Mouse (Mus musculus) testis, adult 2 months (tissue): ENCODE measurements around the gene Mylk4. TPM values are rescaled to one million over a fixed set of nuclear protein-coding genes. Genes with fewer than 3 reads are reported as not detected.

Experiments
- H3K27ac ChIP-seq: fragments of 200-500 bp; 2 replicates; pipeline ENCODE4 v1.5.1; 2012; ENCODE audit warnings: low read depth, low read length; ENCODE audit not compliant: control insufficient read depth, insufficient read depth
- H3K27me3 ChIP-seq: fragments of 200-500 bp; 2 replicates; pipeline ENCODE4 v1.6.1; 2012; ENCODE audit warnings: mild to moderate bottlenecking, low read length, moderate library complexity; ENCODE audit not compliant: control insufficient read depth, insufficient read depth
- H3K36me3 ChIP-seq: fragments of 200-500 bp; 2 replicates; pipeline ENCODE4 v1.6.1; 2012; ENCODE audit warnings: mild to moderate bottlenecking, low read length; ENCODE audit not compliant: control insufficient read depth, insufficient read depth
- H3K4me1 ChIP-seq: fragments of 200-500 bp; 2 replicates; pipeline ENCODE4 v1.6.1; 2012; ENCODE audit warnings: low read length; ENCODE audit not compliant: control insufficient read depth, insufficient read depth
- H3K4me3 ChIP-seq: fragments of 200-500 bp; 2 replicates; pipeline ENCODE4 v1.5.1; 2012; ENCODE audit warnings: low read depth, mild to moderate bottlenecking, low read length, moderate library complexity, mixed read lengths; ENCODE audit not compliant: control insufficient read depth
- CTCF ChIP-seq: fragments of 200-500 bp; IDR thresholded peaks from 2 replicates; pipeline ENCODE4 v1.5.1; 2012; ENCODE audit warnings: low read depth, mild to moderate bottlenecking, inconsistent platforms, low read length, moderate library complexity; ENCODE audit not compliant: control insufficient read depth, insufficient read depth, insufficient replicate concordance
- POLR2A ChIP-seq: fragments of 200-500 bp; IDR thresholded peaks from 2 replicates; pipeline ENCODE4 v1.6.1; 2012; ENCODE audit warnings: low read depth, mild to moderate bottlenecking, inconsistent platforms, low read length, moderate library complexity; ENCODE audit not compliant: control insufficient read depth
- polyA plus RNA-seq: library from polyadenylated mRNA; depleted of rRNA; stranded (reverse); fragments of >200 nt; gene quantifications from 2 replicates; pipeline ENCODE4 v1.2.3, GENCODE M21; 2012

Mylk4 gene
- polyA plus RNA-seq, 1 experiment: 0.56 TPM

GRCm38 (mm10) chr13:32706651-32707288, 77.0 kb downstream of the Mylk4 start:
- Histone ChIP-seq H3K4me3 (no peak overlapping the region), H3K4me1 (no peaks in the 10 kb centered on the region), H3K36me3 (no peaks in the 10 kb centered on the region), H3K27ac (no peak overlapping the region), H3K27me3 (no peaks in the 10 kb centered on the region)
- TF ChIP-seq CTCF (no peak), POLR2A (no peak)

GRCm38 (mm10) chr13:32705315-32705714, 78.4 kb downstream of the Mylk4 start:
- Histone ChIP-seq H3K4me3 (no peak overlapping the region), H3K4me1 (no peaks in the 10 kb centered on the region), H3K27ac (no peak overlapping the region), H3K27me3 (no peaks in the 10 kb centered on the region), H3K36me3 (no peaks in the 10 kb centered on the region)
- TF ChIP-seq POLR2A (no peak), CTCF (no peak)

- Histone ChIP-seq H3K27ac (no peak overlapping the region), H3K4me1 (no peaks in the 10 kb centered on the region), H3K4me3 (no peak overlapping the region), H3K36me3 (no peaks in the 10 kb centered on the region), H3K27me3 (no peaks in the 10 kb centered on the region)
- TF ChIP-seq POLR2A (no peak), CTCF (no peak)
These were observed 78.8 kb downstream of the Mylk4 start for GRCm38 (mm10) chr13:32704911-32705310.

GRCm38 (mm10) chr13:32701564-32701963, 82.2 kb downstream of the Mylk4 start:
- no peaks in the 10 kb centered on the region for H3K4me1 ChIP-seq
- no peak for TF ChIP-seq POLR2A
- no peak for TF ChIP-seq CTCF
- H3K36me3 ChIP-seq: no peaks in the 10 kb centered on the region
- no peak overlapping the region for H3K27ac ChIP-seq
- H3K4me3 ChIP-seq: no peak overlapping the region
- no peaks in the 10 kb centered on the region for H3K27me3 ChIP-seq

GRCm38 (mm10) chr13:32699376-32699775, 84.4 kb downstream of the Mylk4 start:
- no peaks in the 10 kb centered on the region for H3K36me3 ChIP-seq
- no peak overlapping the region for H3K27ac ChIP-seq
- H3K4me3 ChIP-seq: no peak overlapping the region
- TF ChIP-seq CTCF (no peak), POLR2A (no peak)
- H3K27me3 ChIP-seq: no peaks in the 10 kb centered on the region
- no peaks in the 10 kb centered on the region for H3K4me1 ChIP-seq

- H3K4me3 ChIP-seq: no peak overlapping the region
- no peaks in the 10 kb centered on the region for H3K4me1 ChIP-seq
- no peak overlapping the region for H3K27ac ChIP-seq
- no peaks in the 10 kb centered on the region for H3K36me3 ChIP-seq
- TF ChIP-seq POLR2A (no peak), CTCF (no peak)
- H3K27me3 ChIP-seq: no peaks in the 10 kb centered on the region
These were observed 84.8 kb downstream of the Mylk4 start for GRCm38 (mm10) chr13:32698956-32699355.

GRCm38 (mm10) chr13:32693886-32694455, 89.8 kb downstream of the Mylk4 start:
- H3K27me3 ChIP-seq: no peaks in the 10 kb centered on the region
- H3K4me1 ChIP-seq: no peaks in the 10 kb centered on the region
- H3K27ac ChIP-seq: no peak overlapping the region
- TF ChIP-seq POLR2A (no peak), CTCF (no peak)
- no peak overlapping the region for H3K4me3 ChIP-seq
- H3K36me3 ChIP-seq: no peaks in the 10 kb centered on the region
